Mouse (Mus musculus): ENCODE results near the gene Tmem132b.

- TF ChIP-seq CTCF (IDR thresholded peaks at IDR 0.05; ENCODE audit: extremely low read depth, insufficient read depth, insufficient read length, insufficient replicate concordance) (no peak), POLR2A (IDR thresholded peaks at IDR 0.05; ENCODE audit: low read depth, low read length) (no peak)
Observed at GRCm38 (mm10) chr5:125743503-125743902, 211.9 kb downstream of the Tmem132b start.
